Mouse (Mus musculus) liver, postnatal 0 days (tissue): ENCODE data around the gene Srpk2.

Experiments
- CTCF ChIP-seq: sonication (generic); IDR thresholded peaks from 2 replicates; pipeline ENCODE4 v1.5.1; 2016; ENCODE audit warnings: antibody characterized with exemption, low read depth
- EP300 ChIP-seq: IDR thresholded peaks from 2 replicates; pipeline ENCODE4 v1.6.1; 2016; ENCODE audit warnings: antibody characterized with exemption, low read depth, mild to moderate bottlenecking

- no peak for TF ChIP-seq CTCF
- no peak for TF ChIP-seq EP300
Observed at GRCm38 (mm10) chr5:23652326-23652725, 32.1 kb downstream of the Srpk2 start.
